Mouse (Mus musculus) heart, postnatal 14 days (tissue): ENCODE measurements around the gene Gltp. TPM values are rescaled to one million over a fixed set of nuclear protein-coding genes. Genes with fewer than 3 reads are reported as not detected.

Source experiments
- DNase-seq, 2 experiments: peaks; one replicate each; pipeline ENCODE4 v3.0.0; 2021 to 2022
- intact Hi-C: fragments of 180-260 bp; cut with DNase I; formaldehyde crosslinking; loops from one replicate; pipeline ENCODE4 v1.15.1; 2025
- total RNA-seq, 2 experiments: library from RNA; stranded (reverse); gene quantifications; 2 replicates each; pipeline ENCODE4 v1.2.3; 2021

The Gltp gene
- total RNA-seq, 2 experiments from 2014 or later, result 17.1 to 18.8 TPM

DNA sequence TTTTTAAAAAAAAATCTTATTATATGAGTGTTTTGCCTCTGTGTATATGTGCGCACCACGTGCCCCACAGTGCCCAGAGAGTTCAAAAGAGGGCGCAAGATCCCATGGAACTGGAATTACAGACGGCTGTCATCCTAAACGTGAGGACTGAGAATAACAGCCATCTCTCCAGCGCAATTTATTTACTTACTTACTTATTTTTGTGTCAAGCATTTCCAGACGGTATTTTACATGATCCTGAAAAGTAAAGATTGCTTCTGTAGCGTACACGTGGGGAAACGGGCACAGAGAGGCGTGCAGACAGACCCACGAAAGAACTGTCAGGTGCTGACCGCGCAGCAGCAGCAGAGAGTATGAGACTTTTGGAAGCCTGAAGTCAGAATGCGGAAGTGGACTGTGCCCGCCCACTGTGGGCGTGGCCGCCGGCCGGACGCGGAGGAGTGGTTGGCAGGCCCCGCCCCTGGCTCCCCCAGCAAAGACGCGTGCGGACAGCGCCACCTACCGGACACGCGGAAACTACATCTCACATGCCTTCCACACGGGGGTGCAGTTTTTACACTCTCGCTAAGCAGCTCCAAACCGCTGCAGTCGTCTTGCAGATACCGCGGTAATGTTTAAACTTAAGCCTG lies 23.4 kb downstream of the Gltp start:
- intact Hi-C loops, result loop anchor here (1.0 kb wide), 1 partner anchor 28 kb away; no protein-coding TSS in a partner anchor
- peak; percentile 99 to 100 for DNase-seq

DNA sequence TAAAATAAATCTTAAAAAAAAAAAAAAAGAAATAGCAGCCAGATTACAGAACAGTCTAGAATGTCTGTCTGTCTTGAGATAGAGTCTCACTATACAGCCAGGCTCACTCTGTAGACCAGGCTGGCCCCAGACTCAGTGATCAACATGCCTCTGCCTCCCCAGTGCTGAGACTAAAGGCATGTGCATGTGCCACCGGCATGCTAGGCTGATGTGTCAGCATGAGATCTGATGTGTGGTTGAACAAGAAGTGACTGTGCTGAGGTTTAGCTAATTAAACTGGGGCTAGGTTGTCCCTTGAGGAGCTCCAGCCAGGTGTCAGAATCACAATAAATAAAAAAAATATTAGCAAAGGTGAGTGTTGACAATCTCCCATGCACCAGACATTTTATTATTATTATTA lies 24.1 kb downstream of the Gltp start:
- intact Hi-C loops, result loop anchor here (1.0 kb wide), 1 partner anchor 27 kb away; no protein-coding TSS in a partner anchor
- no peak for DNase-seq

DNA sequence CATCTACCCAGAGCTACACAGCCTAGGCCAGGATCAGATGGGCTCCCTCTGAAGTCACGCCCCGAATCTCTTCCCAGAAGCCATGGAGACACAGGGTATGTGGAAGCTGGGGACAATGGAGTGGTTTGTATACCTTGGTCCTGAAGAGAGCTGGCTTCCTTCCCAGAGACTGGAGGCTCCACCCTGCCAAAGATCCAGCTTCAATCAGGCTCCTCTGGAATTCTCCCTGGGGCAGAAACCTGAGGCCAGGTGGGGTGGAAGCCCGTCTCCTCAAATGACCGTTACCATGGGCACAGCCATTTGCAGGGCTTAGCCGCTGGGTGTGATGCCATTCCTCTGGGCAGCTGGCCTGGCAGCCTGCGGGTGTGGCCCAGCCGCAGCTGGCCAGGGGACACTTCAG lies 26.0 kb downstream of the Gltp start:
- intact Hi-C loops, result no loop called here

DNA sequence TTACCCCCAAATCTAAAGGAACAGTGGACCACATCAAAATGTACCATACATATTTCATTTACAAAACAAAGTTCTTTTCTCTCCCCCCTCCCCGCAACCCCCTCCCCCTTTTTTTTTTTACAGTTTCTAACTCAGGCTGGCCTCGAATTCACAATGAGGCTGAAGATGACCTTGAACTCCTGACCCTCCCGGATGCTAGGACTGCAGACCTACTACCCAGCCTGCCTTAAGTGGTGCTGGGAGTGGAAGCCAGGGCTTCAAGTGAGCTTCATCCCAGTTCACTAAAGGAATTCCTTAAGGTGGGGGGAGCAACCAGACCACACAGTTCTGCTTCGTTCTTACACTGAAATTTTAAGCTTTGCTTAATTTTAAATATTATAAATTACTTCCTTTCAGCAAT lies 26.6 kb downstream of the Gltp start:
- DNase-seq, result no peak
- intact Hi-C loops, result no loop called here

More for the DNA sequence above, 26.0 kb downstream of the Gltp start:
- DNase-seq, result no peak

DNA sequence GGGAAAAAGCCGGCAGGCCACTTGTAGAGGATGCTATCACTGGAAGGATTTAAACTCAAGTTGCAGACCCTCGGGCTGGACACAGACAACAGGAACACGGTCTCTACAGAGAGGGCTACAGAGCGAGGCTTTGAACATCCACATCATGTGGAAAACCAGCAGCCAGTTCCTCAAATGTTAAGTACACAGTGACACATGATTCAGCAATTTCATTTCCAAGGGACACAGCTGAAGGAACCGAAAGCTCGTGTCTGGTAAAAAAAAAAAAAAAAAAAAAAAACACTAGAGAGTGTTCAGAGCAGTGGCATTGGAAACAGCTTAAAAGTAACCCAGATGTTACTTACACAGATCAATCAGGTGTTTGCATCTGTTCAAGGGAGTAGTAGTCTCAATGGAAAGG lies 29.8 kb downstream of the Gltp start:
- intact Hi-C loops, result no loop called here

DNA sequence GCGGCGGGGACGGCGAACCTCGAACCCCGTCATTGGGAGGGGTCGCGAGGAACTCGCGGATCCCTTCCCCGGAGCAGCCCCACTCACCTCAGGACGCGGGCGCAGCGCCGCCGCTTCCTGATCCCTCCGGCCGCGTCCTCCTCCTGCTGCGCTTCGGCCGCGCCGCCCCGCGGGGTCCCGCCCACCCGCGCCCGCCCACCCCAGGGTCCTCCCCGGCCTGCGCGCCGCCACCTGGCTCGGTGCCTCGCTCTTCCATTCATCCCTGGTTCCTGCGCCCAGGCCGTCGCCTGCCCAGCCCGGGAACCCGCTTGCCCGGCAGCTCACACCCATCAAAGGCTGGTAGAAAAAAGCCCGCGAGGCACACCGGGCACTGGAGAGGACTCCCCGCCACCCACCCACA lies 32.5 kb downstream of the Gltp start, which contains the start of gene Trpv4:
TSS of gene Trpv4 (minus strand) at position 167 of the 400 bp plus-strand sequence.
- intact Hi-C loops, result no loop called here
- DNase-seq, result peak; percentile 52 to 58

More for the DNA sequence above, 29.8 kb downstream of the Gltp start:
- no peak for DNase-seq

DNA sequence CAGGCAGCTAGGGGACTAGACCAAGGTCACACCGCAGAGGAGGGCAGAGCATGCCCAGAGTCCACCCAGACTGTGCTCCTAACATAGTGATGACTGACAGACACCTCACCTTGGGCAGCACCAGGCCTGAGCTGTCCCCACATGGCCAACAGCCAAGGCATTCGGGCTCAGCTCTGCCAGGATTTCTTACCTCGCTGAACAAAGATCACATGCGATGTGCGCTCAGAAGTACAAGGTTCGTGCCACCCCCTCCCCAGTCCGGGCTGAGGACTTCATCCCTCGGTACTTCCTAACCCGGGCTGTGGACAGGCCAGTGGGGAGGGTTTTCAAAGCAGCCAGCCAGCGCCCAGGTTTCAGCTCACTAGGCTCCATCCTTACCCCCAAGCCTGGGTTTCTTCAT lies 33.4 kb downstream of the Gltp start:
- intact Hi-C loops, result no loop called here
- DNase-seq, result no peak

DNA sequence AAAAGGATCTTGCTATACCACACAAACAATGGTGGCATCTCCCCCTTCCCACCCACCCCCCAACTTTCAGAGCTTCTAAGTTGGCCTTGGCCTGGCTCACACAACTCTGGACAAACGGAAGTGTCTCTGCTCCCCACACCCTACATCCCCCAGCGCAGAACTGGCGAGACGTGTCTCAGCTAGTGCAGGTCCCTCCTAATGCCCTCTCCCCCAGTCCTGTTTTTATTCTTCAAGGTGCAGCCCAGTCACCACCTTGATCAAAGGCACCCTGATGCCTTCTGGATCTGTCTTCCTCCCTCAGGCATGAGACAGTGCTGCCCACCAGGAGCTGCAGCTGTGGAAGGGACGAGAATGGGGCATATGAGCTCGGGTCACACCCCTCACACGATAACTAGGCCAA lies 34.5 kb downstream of the Gltp start:
- DNase-seq, result no peak
- intact Hi-C loops, result no loop called here

DNA sequence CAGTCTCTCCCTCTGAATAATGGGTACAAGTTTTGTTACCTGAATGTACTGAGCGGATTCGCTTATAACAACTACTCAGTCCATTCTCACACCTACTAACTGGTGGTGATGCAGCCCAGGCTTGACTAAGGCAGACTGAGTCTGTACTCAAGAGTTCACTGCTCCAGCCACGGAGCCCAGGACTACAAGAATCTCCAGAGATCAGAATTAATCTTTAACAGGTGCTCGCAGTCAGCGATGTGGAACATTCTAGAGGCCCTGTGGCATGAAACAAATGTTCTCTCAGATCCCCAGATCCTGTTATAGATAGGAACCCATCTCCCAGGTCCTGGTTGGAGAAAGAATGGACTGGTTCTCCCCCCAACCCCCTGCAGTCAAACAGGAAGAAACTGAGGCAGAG lies 35.1 kb downstream of the Gltp start:
- no peak for DNase-seq
- intact Hi-C loops, result no loop called here

DNA sequence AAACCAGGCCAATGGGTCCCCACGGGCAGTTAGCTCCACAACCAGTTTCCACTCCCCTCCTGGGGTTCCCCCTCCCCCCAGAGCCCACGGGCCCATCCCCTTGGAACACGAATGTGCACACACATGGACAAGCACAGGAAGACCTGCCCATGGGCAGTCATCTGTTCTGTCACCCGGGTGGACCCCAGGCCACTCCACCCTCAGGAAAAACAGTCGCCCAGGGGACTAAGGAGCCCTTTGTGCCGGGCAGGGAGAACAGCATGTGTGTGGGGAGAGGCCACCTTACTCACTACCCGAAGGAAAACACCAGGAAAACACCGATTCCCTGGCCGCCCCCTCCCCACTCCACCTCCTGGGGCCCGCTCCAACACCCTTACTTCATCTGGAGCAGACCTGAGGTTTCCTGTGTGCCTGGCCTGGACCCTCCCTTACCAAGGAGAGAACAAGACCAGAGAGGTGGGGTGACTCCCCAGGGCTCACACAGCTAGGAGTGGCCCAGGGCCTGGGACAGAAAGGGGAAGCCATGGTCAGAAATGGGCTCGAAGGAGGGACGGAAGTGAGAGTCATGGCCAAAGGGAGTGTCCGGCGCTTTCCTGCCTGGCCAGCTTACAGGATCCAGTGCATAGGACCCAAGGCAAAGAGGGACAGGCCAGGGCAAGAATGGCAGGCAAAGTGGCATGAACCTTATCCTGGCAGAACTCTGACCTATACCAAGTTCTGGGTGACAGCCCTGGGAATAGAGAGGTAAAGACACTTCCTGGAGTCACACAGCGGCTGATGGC lies 36.9 kb downstream of the Gltp start:
- peak; percentile 48 to 52 for DNase-seq
- intact Hi-C loops, result no loop called here

DNA sequence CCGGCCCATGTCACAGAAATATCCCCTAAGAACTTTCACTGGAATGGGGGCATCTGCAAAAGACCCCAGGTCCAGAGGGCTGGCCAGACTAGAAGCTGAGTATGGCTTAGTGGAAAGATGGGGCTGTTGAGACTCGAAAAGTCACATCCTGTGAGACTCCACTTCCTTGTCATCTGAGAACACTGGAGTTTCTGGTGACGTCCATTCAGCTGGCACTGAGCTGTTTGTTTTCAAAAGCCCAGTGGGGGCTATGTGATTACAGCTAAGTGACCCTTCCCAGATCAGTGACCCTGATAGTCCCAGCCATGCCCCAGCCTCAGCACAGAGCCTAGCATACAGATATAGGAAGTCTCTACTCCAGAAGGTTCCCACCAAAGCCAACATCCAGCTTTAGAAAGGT lies 39.3 kb downstream of the Gltp start:
- DNase-seq, result no peak
- intact Hi-C loops, result no loop called here

DNA sequence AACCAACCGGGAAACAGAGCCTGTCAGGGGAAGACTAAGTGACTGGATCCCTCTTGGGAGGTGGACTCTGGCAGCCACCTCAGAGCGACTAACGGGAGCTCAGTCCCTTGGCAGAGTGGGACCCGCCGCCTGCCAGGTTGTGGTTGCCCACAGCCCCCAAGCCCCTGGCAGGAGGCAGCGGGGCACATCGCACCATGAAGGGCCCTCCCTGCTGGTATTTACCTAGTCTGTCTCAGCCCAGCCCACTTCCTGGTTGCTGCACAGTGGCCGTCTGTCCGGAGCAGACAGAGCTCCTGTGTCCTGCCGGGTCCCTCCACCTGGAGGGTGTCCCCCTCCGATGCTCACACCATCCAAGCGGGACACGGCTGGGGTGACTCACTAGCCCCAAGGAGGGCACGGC lies 39.8 kb downstream of the Gltp start:
- no peak for DNase-seq
- intact Hi-C loops, result no loop called here

DNA sequence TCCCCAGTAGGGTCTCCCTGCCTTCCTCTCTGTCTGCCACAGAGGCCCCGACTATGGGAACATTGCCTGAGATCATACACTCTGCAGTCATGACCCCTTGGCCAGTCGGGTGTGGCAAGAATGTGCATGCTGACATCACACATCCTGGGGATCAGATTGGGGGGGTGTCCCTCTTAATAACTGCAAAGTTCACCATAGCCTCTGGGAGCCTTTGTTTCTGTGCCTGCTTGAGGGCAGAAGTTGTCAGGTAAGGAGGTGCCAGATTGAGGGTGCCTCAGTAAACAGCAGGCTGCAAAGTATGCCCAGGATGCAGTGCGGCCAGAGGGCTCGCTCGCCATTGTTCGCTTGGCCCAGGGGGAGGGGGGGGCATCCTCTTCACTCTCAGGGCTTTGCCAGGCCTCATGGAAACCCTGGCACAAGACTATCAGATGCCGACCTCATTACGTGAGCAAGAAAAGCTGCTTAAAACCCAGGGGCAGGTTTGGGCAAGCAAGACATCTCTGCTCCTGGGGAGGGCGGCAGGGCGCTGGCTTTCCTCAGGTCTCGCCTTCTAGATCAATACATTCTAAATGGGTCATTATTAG lies 42.0 kb downstream of the Gltp start:
- intact Hi-C loops, result no loop called here
- DNase-seq, result no peak

DNA sequence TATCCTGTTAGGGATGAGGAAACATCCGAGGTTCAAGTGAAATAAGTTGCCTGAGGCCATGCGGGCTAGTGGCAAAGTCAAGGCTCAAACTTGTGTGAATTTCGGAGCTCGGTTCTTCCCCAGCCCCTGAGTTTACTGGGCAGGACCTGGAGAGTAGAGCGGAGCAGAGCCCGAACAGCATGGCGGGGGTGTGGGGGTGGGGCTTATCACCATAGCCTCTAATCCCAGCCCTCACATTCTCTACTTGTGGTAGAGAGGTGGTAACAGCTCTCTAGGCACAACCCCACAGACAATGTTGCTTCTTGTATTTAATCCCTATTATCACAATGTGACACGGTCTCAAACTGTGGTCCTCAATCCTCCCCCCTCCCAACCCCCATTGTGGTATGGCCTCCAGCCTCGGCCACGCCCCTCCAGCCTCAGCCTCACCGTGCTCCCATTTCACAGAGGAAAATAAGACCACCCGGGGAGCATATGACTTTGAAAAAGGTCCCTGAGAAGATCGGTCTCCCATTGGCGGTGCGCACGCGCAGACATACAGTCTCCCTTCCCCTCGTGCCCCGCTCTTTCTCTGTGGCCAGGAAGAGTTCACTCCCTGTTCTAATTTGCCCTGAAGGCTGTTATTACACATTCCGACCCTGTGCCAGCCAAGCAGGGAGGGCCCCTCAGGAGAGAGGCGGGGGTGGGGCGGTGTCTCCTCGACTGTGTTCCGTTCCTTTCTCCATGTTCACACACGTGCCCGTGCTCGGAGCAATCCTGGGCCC lies 43.4 kb downstream of the Gltp start:
- peak in 1 of 2 experiments; percentile 41 for DNase-seq
- intact Hi-C loops, result no loop called here

DNA sequence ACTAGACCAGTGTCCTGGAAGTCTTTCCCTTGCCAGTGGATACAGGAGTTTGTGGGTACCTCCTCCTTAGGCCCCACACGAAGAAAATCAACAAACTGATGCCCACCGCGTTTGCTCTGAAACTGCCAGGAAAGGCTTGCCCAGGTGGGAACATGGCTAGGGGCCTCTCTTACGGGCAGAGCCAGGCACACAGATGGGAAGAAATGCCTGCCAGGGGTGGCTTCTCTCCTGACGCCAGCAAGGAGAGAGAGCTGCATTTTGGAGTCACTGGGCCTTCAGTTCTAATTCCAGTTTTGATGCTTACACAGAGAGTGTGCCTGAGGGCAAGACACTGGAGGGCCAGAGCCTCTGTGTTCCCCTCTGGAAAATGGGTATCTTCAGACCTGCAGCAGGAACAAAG lies 44.9 kb downstream of the Gltp start:
- intact Hi-C loops, result no loop called here
- no peak for DNase-seq

DNA sequence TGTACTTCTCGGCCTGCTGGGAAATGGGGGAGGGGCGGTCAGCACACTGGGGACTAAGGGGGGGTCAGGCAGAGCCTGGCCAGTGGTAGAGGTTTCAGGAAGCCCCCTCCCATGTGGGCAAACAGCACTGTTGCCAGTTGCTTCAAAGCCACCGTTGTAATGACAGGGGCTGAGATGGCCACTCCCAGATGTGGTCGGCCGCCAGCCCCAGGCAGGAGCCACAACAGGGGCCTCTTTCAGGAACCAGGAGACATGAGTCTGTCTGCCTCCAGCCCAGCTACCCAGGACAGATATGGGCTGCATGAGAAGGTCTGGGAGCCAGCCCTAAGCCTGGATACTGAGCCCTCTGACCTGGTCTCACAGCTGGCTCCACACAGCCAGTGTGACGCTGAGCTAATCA lies 45.9 kb downstream of the Gltp start:
- intact Hi-C loops, result no loop called here

DNA sequence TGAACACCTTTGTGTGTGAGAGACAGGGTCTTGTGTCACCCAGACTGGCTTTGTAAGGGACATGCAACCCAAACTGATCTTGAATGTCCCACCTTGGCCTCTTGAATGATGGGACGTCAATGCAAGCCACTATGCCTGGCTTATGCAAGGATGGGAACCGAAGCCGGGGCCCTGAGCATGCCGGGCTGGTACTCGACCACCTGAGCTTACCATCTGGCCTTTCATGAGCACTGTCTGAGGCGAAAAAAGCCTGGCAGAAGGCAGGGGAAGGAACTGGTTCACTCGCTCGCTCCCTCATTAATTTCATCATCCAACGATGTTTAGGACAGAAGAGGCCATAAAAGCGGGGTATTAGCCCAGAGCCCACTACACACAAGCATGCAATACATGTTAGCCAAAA lies 50.0 kb downstream of the Gltp start:
- intact Hi-C loops, result no loop called here

More for the DNA sequence above, 45.9 kb downstream of the Gltp start:
- no peak for DNase-seq

DNA sequence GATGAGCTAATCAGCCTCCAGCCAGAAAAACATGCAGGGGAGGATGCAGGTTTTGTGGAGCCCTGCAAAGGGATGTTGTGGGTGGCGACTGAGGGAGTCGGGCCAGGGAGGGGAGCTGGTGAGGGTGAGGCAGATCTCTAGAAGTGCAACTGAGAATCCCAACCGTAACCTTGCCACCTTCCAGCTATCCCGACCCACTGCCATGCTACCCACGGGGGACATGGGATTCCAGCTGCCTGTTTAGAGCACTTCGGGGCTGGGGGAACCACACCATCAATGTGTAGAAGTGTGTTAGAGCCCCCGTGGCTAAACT lies 51.2 kb downstream of the Gltp start:
- no peak for DNase-seq
- intact Hi-C loops, result loop anchor here (1.0 kb wide), 2 partner anchors 28 to 49 kb away; no protein-coding TSS in a partner anchor

More for the DNA sequence above, 50.0 kb downstream of the Gltp start:
- DNase-seq, result no peak

DNA sequence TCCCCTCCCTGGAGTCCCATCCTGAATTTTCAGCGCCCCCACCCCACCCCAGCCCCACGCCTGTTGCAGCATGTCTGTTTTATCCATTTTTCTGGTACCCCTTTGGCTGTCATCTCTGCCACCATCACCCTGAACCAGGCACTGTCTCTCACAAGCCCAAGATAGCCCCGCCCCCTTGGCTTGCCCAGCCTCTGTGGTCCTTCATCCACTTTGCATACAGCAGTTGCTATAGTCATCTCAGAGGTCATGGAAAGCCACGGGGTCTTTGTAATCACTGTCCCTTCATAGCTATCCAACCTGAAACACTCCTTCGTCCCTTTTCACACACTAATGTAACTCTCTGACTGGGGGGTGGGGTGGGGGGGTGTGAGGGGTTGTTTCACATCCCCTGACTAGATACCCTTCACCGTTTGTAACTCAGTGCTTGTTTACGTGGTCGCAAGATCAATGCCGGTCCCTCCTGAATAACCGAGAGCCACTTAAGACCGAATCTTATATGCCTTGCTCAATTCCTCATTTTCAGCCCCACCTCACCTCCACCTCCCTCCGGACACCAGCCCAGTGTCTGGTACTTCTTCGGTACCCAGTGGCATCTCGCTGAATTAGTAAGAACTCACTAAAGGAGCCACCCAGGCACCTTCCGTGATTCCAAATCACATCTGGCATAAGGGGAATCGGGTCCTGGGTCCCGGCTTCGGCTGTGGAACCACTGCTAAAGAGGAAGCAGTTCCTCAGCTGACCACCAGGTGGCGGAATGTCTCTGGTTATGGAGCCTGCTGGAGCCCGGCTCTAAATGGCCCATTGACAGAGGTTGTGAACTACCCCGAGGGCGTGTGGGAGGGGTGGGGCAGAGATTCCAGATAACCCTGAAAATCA lies 51.8 kb downstream of the Gltp start:
- peak; percentile 86 to 92 for DNase-seq
- intact Hi-C loops, result loop anchor here (1.0 kb wide), 2 partner anchors 28 to 49 kb away; no protein-coding TSS in a partner anchor

DNA sequence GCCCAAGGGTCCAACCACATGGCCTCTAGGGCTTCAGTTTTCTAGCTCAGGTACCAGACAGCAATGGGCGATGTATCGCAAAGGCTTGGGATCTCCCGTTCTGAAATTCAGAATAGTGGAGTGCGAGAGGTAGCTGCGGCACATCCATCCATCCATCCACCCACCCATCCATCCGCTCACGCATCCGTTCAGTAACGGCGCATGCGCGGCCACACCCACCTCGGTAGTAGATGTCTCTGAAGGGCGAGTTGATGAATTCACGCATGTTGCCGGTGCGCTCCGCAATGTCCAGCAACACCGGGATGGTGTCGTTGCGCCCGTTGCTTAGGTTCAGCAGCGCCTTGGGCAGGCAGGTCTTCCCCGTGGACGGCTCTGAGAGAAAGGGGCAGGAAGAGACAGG lies 54.7 kb downstream of the Gltp start:
- no peak for DNase-seq
- intact Hi-C loops, result no loop called here
